Mouse (Mus musculus): ENCODE measurements around the gene Lrg1.

DNA sequence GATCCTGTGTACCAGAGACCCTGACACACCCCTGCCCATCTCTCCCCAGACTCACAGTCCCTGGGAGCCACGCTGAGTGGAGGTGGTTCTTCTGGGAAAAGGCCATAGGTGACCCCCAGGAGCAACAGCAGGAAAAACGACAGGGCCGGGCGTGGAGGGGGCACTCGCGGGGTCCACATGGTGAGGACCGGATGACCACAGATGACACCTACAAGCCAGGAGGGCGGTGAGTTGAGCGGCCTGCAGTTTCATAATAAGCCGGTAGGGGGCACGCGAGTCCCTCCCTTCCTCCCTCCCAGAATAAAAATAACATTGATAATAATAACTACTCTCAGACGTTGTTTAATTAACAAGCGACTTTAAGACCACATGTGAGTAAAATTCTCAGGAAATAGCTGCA, 10.9 kb upstream of the Lrg1 start:
- TF ChIP-seq CTCF (conservative IDR thresholded peaks at IDR 0.05; ENCODE audit: low read length) (peak; percentile 97), NANOG (IDR thresholded peaks at IDR 0.05; ENCODE audit: borderline replicate concordance, low read length) (no peak), POU5F1 (IDR thresholded peaks at IDR 0.05; ENCODE audit: borderline replicate concordance, low read length) (no peak)
